Mouse (Mus musculus) sigmoid colon, adult 10 weeks (tissue): ENCODE data around the gene Acan. TPM values are rescaled to one million over a fixed set of nuclear protein-coding genes. Genes with fewer than 3 reads are reported as not detected.

Experiments
- polyA plus RNA-seq: library from polyadenylated mRNA; stranded (reverse); fragments of 350-450 nt; fragmentation: Illumina TruSeq; extraction: RNeasy Lipid Tissue Mini Kit (QIAGEN cat#74804); gene quantifications from one replicate; pipeline ENCODE4 v1.2.3, GENCODE M21; 2014; ENCODE audit warnings: low read depth, low replicate concordance

Acan gene
- not detected for polyA plus RNA-seq

DNA sequence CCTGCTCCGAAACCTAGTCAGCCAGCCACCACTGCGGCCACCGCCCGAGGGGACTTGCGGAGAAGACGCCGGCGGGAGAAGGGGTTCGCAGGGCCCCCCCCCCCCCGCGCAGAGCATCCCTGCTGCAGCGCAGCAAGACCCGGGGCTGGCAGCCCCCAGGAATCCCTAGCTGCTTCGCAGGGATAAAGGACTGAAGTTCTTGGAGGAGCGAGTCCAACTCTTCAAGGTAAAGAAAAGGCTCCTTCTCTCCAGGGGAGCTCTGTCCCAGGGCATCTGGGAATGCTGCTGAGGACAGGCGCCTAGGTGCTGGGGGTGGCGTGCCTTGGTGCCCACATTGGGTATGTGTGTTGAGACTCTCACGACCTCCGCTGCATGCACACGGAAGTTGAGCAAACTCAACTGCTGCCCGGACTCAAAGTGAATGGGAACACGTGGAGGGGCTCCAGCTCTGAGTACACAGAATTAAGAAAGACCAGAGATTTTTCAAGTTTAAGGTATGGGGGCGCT lies at the start of gene Acan:
TSS of gene Acan (plus strand) at position 101 of the 507 bp plus-strand sequence.

DNA sequence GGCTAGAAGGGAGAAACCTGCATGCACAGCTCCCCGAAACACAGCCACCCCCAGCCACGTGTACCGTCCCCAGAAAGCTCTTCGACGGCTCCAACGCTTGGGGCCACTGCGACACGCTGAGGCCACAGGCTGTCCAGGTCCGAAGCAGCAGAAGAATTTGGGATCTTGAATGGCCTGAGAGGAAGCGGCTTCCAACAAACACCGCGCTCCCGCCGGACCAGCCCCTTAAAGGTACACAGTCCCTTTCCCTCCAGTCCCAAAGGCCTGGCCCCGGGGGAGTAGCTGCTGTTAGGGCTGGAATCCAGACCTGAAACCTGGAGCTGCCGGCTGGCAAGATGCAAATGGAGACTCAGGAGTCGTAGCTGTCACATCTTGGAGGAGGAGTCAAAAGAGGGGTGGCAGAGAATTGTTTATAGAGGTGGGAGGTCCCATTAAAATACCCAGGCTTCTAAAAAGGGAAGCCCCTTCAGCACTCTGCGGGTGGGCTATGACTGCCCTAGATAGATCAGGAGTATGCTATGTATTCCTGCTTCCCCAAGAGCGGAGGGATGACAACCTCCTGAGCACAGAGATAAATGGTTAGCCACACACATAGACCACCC lies 77.7 kb downstream of the Acan start, which contains the start of gene Hapln3:
TSS of gene Hapln3 (minus strand) at position 176 of the 602 bp plus-strand sequence.

DNA sequence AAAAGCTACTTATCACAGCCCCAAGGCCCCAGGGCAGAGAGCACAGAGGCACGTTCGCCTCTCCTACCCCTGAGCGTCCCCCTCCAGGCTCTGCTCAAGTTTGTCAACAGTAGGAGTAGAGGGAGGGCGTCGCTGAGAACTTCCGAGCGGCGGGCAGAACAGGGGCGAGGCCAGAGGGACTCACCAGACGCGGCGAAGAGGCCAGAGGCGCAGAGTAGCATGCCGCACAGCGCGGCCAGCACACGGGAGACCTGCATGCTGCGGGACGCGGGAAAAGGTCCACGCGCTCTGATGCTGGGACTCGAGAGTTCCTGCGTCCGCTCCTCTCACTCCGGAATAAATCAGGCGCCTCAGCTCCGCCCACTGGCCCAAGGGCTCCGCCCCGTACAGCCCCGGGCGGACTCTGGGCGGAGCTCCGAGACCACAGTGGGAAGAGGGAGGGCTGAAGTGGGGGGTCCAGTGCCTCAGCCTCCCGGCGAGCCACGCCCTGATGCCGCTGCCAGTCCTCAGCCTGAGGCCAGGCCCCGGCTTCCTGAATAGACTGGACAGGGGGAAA lies 95.5 kb downstream of the Acan start, which contains the start of gene Mfge8:
TSS of gene Mfge8 (minus strand) at position 350 of the 556 bp plus-strand sequence.

Other genes with a start within 250 kb of the Acan start
- 4.3 TPM for gene Det1, start 206.2 kb upstream of the Acan start, polyA plus RNA-seq
- gene Aen, start 157.6 kb upstream of the Acan start, polyA plus RNA-seq, result 11.9 TPM
- 12.3 TPM for gene Isg20, start 140.1 kb upstream of the Acan start, polyA plus RNA-seq
- not detected for gene Hapln3, start 77.5 kb downstream of the Acan start, polyA plus RNA-seq
- 2.1 TPM for gene Mfge8, start 95.6 kb downstream of the Acan start, polyA plus RNA-seq
- 125 TPM for gene Abhd2, start 219.7 kb downstream of the Acan start, polyA plus RNA-seq